Mouse (Mus musculus): ENCODE data around the gene Alg9. TPM values are rescaled to one million over a fixed set of nuclear protein-coding genes. Genes with fewer than 3 reads are reported as not detected.

Alg9 gene
- polyA plus RNA-seq, 1 experiment from 2014 or later, result 60.6 TPM

- H3K9me3 ChIP-seq, result no peaks in the 10 kb centered on the region
- 89% methylated on average over 2 of the region's 2 CpGs for WGBS
- H3K36me3 ChIP-seq, result peaks cover 21% of the 10 kb centered on the region
- no peak for ATAC-seq (ENCODE audit: low FRiP score, low read depth)
- H3K4me1 ChIP-seq (replicated peaks), result peaks cover 9% of the 10 kb centered on the region
- H3K9ac ChIP-seq, result no peak overlapping the region
- H3K4me2 ChIP-seq, result no peak overlapping the region
- no peaks in the 10 kb centered on the region for H3K27me3 ChIP-seq
- H3K27ac ChIP-seq (replicated peaks), result no peak overlapping the region
- no peak overlapping the region for H3K4me3 ChIP-seq
Measured at GRCm38 (mm10) chr9:50882183-50882582, 107.4 kb downstream of the Alg9 start.

- WGBS, result 80% methylated on average over 8 of the region's 8 CpGs
- H3K4me1 ChIP-seq (replicated peaks), result peaks cover 9% of the 10 kb centered on the region
- no peaks in the 10 kb centered on the region for H3K27me3 ChIP-seq
- H3K9me3 ChIP-seq, result no peaks in the 10 kb centered on the region
- H3K36me3 ChIP-seq, result peaks cover 15% of the 10 kb centered on the region; the same call in 1 of the 2 replicates
- H3K27ac ChIP-seq (replicated peaks), result no peak overlapping the region
- H3K4me2 ChIP-seq, result no peak overlapping the region
- no peak for ATAC-seq (ENCODE audit: low FRiP score, low read depth)
- no peak overlapping the region for H3K9ac ChIP-seq
- H3K4me3 ChIP-seq, result no peak overlapping the region
Measured at GRCm38 (mm10) chr9:50884093-50884492, 109.3 kb downstream of the Alg9 start.

GRCm38 (mm10) chr9:50884741-50885599, 110.2 kb downstream of the Alg9 start:
- no peak overlapping the region for H3K9ac ChIP-seq
- H3K9me3 ChIP-seq, result no peaks in the 10 kb centered on the region
- WGBS, result 66% methylated on average over 10 of the region's 10 CpGs
- 0 out of 2 replicates have a peak overlapping the region, but pooled peaks have one; percentile 8 for H3K27ac ChIP-seq (replicated peaks)
- ATAC-seq (ENCODE audit: low FRiP score, low read depth), result no peak
- H3K4me1 ChIP-seq (replicated peaks), result peaks cover 9% of the 10 kb centered on the region
- H3K4me3 ChIP-seq, result no peak overlapping the region
- H3K27me3 ChIP-seq, result no peaks in the 10 kb centered on the region
- peaks cover 6% of the 10 kb centered on the region; the same call in 1 of the 2 replicates for H3K36me3 ChIP-seq
- H3K4me2 ChIP-seq, result no peak overlapping the region

GRCm38 (mm10) chr9:50885600-50885987, 110.8 kb downstream of the Alg9 start:
- no peak for ATAC-seq (ENCODE audit: low FRiP score, low read depth)
- WGBS, result 59% methylated on average over 1 of the region's 1 CpGs
- peaks cover 9% of the 10 kb centered on the region for H3K4me1 ChIP-seq (replicated peaks)
- no peak overlapping the region for H3K27ac ChIP-seq (replicated peaks)
- H3K4me2 ChIP-seq, result no peak overlapping the region
- H3K4me3 ChIP-seq, result no peak overlapping the region
- H3K9me3 ChIP-seq, result no peaks in the 10 kb centered on the region
- H3K27me3 ChIP-seq, result no peaks in the 10 kb centered on the region
- H3K36me3 ChIP-seq, result 0 out of 2 replicates have a peak, but pooled peaks cover under 1% of the 10 kb centered on the region
- H3K9ac ChIP-seq, result no peak overlapping the region

- no peak overlapping the region for H3K4me2 ChIP-seq
- 95% methylated on average over 1 of the region's 1 CpGs for WGBS
- H3K4me1 ChIP-seq (replicated peaks), result peaks cover 9% of the 10 kb centered on the region
- H3K27ac ChIP-seq (replicated peaks), result no peak overlapping the region
- no peaks in the 10 kb centered on the region for H3K27me3 ChIP-seq
- H3K9ac ChIP-seq, result no peak overlapping the region
- no peak overlapping the region for H3K4me3 ChIP-seq
- no peak for ATAC-seq (ENCODE audit: low FRiP score, low read depth)
- H3K9me3 ChIP-seq, result no peaks in the 10 kb centered on the region
- no peaks in the 10 kb centered on the region for H3K36me3 ChIP-seq
Measured at GRCm38 (mm10) chr9:50886870-50887269, 112.1 kb downstream of the Alg9 start.

- Histone ChIP-seq H3K36me3 (no peaks in the 10 kb centered on the region), H3K9me3 (no peaks in the 10 kb centered on the region), H3K4me1 (replicated peaks) (peaks cover 9% of the 10 kb centered on the region), H3K27me3 (no peaks in the 10 kb centered on the region), H3K27ac (replicated peaks) (no peak overlapping the region), H3K4me3 (no peak overlapping the region), H3K9ac (no peak overlapping the region), H3K4me2 (no peak overlapping the region)
- ATAC-seq (ENCODE audit: low FRiP score, low read depth), result 0 out of 2 replicates have a peak, but pooled peaks have one; percentile 17
- 47% methylated on average over 4 of the region's 4 CpGs for WGBS
Measured at GRCm38 (mm10) chr9:50887351-50887750, 112.5 kb downstream of the Alg9 start.

GRCm38 (mm10) chr9:50889211-50889610, 114.4 kb downstream of the Alg9 start:
- Histone ChIP-seq H3K4me2 (no peak overlapping the region), H3K9ac (no peak overlapping the region), H3K36me3 (peaks cover under 1% of the 10 kb centered on the region; the same call in 1 of the 2 replicates), H3K4me3 (no peak overlapping the region), H3K9me3 (no peaks in the 10 kb centered on the region), H3K27me3 (no peaks in the 10 kb centered on the region), H3K27ac (replicated peaks) (no peak overlapping the region), H3K4me1 (replicated peaks) (peaks cover 9% of the 10 kb centered on the region)
- ATAC-seq (ENCODE audit: low FRiP score, low read depth), result no peak
- whole genome bisulfite sequencing, result 80% methylated on average over 6 of the region's 6 CpGs

GRCm38 (mm10) chr9:50889964-50890363, 115.1 kb downstream of the Alg9 start:
- no peak overlapping the region for H3K27ac ChIP-seq (replicated peaks)
- H3K27me3 ChIP-seq, result no peaks in the 10 kb centered on the region
- WGBS, result 84% methylated on average over 4 of the region's 4 CpGs
- peaks cover 8% of the 10 kb centered on the region; the same call in 1 of the 2 replicates for H3K36me3 ChIP-seq
- H3K9ac ChIP-seq, result no peak overlapping the region
- H3K4me3 ChIP-seq, result no peak overlapping the region
- peaks cover 9% of the 10 kb centered on the region for H3K4me1 ChIP-seq (replicated peaks)
- H3K4me2 ChIP-seq, result no peak overlapping the region
- H3K9me3 ChIP-seq, result no peaks in the 10 kb centered on the region
- no peak for ATAC-seq (ENCODE audit: low FRiP score, low read depth)

- no peak overlapping the region for H3K4me2 ChIP-seq
- peaks cover 2% of the 10 kb centered on the region for H3K4me1 ChIP-seq (replicated peaks)
- ATAC-seq (ENCODE audit: low FRiP score, low read depth), result no peak
- H3K36me3 ChIP-seq, result peaks cover 14% of the 10 kb centered on the region; the same call in 1 of the 2 replicates
- H3K27me3 ChIP-seq, result no peaks in the 10 kb centered on the region
- H3K9ac ChIP-seq, result no peak overlapping the region
- H3K4me3 ChIP-seq, result no peak overlapping the region
- H3K27ac ChIP-seq (replicated peaks), result no peak overlapping the region
- H3K9me3 ChIP-seq, result no peaks in the 10 kb centered on the region
- WGBS, result 92% methylated on average over 3 of the region's 3 CpGs
Measured at GRCm38 (mm10) chr9:50890494-50891090, 115.8 kb downstream of the Alg9 start.

Other genes with a start within 250 kb of the Alg9 start
- 108 TPM in 2 replicates for gene Pts, start 246.3 kb upstream of the Alg9 start, polyA plus RNA-seq (2015; fragmentation: Nextera tagmentation; extraction: Ambion mirVana)
- 17.2 and 26.3 TPM in 2 replicates for gene Il18, start 220.2 kb upstream of the Alg9 start, polyA plus RNA-seq (2015; fragmentation: Nextera tagmentation; extraction: Ambion mirVana)
- gene Bco2, start 219.8 kb upstream of the Alg9 start, polyA plus RNA-seq (2015; fragmentation: Nextera tagmentation; extraction: Ambion mirVana), result 0.47 and 0.60 TPM in 2 replicates
- gene Tex12, start 213.7 kb upstream of the Alg9 start, polyA plus RNA-seq (2015; fragmentation: Nextera tagmentation; extraction: Ambion mirVana), result 0.17 TPM in 1 of 2 replicates, not detected in the other
- 263 and 265 TPM in 2 replicates for gene Sdhd, start 171.2 kb upstream of the Alg9 start, polyA plus RNA-seq (2015; fragmentation: Nextera tagmentation; extraction: Ambion mirVana)
- 341 and 392 TPM in 2 replicates for gene Timm8b, start 171.1 kb upstream of the Alg9 start, polyA plus RNA-seq (2015; fragmentation: Nextera tagmentation; extraction: Ambion mirVana)
- gene Pih1d2, start 157.7 kb upstream of the Alg9 start, polyA plus RNA-seq (2015; fragmentation: Nextera tagmentation; extraction: Ambion mirVana), result 5.1 and 6.5 TPM in 2 replicates
- gene Nkapd1, start 157.6 kb upstream of the Alg9 start, polyA plus RNA-seq (2015; fragmentation: Nextera tagmentation; extraction: Ambion mirVana), result 17.9 and 18.4 TPM in 2 replicates
- 51.7 and 52.4 TPM in 2 replicates for gene Dlat, start 115.2 kb upstream of the Alg9 start, polyA plus RNA-seq (2015; fragmentation: Nextera tagmentation; extraction: Ambion mirVana)
- 31.3 and 31.7 TPM in 2 replicates for gene Dixdc1, start 35.5 kb upstream of the Alg9 start, polyA plus RNA-seq (2015; fragmentation: Nextera tagmentation; extraction: Ambion mirVana)
- gene 2310030G06Rik, start 28.5 kb upstream of the Alg9 start, polyA plus RNA-seq (2015; fragmentation: Nextera tagmentation; extraction: Ambion mirVana), result 1.7 and 2.0 TPM in 2 replicates
- 13.3 and 15.4 TPM in 2 replicates for gene Cryab, start 23.7 kb upstream of the Alg9 start, polyA plus RNA-seq (2015; fragmentation: Nextera tagmentation; extraction: Ambion mirVana)
- 1.6 and 1.8 TPM in 2 replicates for gene Hspb2, start 22.7 kb upstream of the Alg9 start, polyA plus RNA-seq (2015; fragmentation: Nextera tagmentation; extraction: Ambion mirVana)
- 11.1 and 11.3 TPM in 2 replicates for gene Fdxacb1, start 6.8 kb upstream of the Alg9 start, polyA plus RNA-seq (2015; fragmentation: Nextera tagmentation; extraction: Ambion mirVana)
- gene 1110032A03Rik, start 501 bp downstream of the Alg9 start, polyA plus RNA-seq (2015; fragmentation: Nextera tagmentation; extraction: Ambion mirVana), result 55.0 and 55.3 TPM in 2 replicates
- gene Ppp2r1b, start 70.3 kb downstream of the Alg9 start, polyA plus RNA-seq (2015; fragmentation: Nextera tagmentation; extraction: Ambion mirVana), result 43.8 and 44.8 TPM in 2 replicates
- 15.1 and 15.2 TPM in 2 replicates for gene Sik2, start 234.1 kb downstream of the Alg9 start, polyA plus RNA-seq (2015; fragmentation: Nextera tagmentation; extraction: Ambion mirVana)

Data from hindbrain, embryonic 15.5 days (tissue).